Mouse (Mus musculus): ENCODE data around the gene Neil3.

The Neil3 gene

DNA sequence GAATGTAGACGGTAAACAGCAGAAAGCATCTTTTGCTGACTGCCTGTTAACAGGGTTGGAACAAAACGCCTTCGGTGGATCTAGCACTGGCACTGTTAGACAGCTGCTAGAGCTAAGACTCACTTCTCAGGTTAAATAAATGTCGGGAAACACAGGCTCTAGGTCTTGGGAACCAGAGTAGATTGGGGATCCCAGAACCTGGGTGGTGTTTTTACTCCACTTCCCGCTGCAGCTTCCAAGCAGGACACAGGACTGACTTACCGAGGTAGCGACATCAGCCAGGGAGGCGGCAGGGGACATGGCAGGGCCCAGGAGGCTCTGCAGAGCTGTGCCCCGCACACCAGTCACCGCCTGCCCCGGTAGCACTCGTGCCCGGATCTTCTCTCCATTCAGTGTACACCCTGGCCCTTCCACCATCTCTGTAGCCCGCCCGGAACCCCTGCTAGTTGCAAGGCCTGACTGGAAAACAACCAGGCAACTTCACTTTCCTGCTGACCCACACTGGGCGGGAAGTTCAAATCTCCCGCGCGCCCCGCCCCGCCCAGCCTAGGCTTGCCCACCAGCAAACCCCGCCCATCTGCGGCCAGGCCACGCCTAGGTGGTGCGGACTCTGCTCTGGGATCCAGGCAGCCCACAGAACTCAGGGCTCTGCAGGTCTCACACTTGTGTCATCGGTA is at the start of gene Neil3:
Gene Neil3 (minus strand): TSS at position 571 of the 677 bp plus-strand sequence.
- peak; percentile 59 for DNase-seq (ENCODE audit: low spot score)

- DNase-seq (ENCODE audit: low spot score) = no peak
Observed at GRCm38 (mm10) chr8:53680846-53681245, 42.0 kb upstream of the Neil3 start.

DNA sequence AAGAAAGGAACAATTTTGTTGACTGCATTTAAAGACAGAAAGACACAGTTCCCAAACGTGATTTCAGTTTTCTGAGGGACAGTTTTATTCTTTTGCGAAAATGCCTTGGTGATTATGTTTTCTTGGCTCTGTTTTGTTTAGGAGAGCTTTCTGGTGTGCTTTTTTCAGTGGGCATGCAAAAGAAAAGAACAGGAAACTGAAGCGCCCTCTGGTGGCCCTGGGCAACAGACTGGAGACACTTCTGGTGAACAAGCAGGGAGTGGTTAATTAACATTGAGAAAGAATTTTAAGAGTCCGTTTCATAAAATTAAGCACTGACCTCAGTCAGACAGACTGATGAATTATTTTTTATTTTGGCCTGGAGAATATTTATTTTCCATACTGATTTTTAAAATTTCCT is 25.1 kb upstream of the Neil3 start:
- peak; percentile 62 for DNase-seq (ENCODE audit: low spot score)

- no peak for DNase-seq (ENCODE audit: low spot score)
Observed at GRCm38 (mm10) chr8:53661436-53661835, 22.6 kb upstream of the Neil3 start.

- no peak for DNase-seq (ENCODE audit: low spot score)
Observed at GRCm38 (mm10) chr8:53630618-53631017, 8.2 kb downstream of the Neil3 start.

DNA sequence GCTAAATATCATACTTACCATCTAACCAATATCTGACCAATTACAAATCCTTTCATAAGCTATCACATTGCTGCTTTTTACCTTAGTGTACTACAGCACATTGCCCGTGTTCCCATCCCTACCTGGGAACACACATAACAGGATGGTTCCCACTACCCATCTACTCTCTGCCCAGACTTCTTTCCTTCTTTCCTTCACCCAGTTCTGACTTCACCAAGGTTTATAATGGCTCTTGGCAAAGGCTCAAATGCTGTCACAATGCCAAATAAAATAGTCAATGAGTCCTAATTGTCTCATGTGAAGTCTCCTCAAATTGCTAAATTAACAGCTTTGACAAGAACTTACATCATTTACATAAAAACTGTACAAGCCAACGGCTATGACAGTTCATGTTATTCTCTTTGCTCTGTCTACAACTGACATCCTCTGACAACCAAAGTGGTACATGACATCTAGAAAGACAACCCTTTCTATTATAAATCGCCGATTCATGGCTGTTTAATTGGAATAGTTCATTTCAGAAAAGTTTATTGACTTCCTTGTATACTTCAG is 9.9 kb downstream of the Neil3 start:
- DNase-seq (ENCODE audit: low spot score) = no peak

DNA sequence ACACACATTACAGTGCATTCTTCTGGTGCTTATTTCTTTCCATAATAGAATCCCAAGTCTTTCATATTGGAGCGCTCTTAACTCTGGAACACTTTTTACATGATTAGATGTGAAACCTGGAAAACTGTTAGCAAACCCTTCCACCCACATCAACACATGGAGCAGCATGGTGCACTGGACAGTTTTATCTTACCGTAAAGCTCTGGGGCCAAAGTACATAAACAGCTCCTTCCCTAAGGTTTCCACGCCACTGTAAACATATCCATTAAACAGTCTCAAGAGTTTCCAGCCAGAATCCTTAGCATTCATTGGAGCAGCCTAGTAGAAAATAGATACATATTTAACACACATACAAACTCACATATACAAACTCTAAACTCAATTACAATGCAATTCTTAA is 15.4 kb downstream of the Neil3 start:
- DNase-seq (ENCODE audit: low spot score) = no peak

GRCm38 (mm10) chr8:53619196-53619595 is 19.7 kb downstream of the Neil3 start:
- DNase-seq (ENCODE audit: low spot score) = no peak

GRCm38 (mm10) chr8:53614288-53614646 is 24.6 kb downstream of the Neil3 start:
- DNase-seq (ENCODE audit: low spot score) = no peak

- DNase-seq (ENCODE audit: low spot score) = no peak
Observed at GRCm38 (mm10) chr8:53613577-53614287, 25.1 kb downstream of the Neil3 start.

DNA sequence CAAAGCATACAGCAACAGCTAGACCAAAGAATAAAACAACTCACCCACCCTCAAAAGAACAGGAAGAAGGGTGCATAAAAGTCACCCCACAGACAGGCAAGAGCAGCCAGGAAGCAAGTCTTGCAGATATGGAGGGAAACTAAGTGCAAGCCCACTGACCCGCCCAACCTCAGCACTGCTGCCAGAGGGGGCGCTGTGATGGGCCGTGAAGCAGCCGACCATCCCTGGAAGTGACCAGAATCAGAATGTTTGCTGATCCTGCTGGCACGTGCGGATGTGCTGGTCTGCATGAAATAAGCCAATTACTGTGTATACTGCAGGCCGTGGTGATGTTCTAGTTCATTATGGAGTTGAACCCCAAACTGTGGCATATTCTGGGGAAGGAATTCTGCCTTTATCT is 26.6 kb downstream of the Neil3 start:
- no peak for DNase-seq (ENCODE audit: low spot score)

- DNase-seq (ENCODE audit: low spot score) = peak; percentile 62
Observed at GRCm38 (mm10) chr8:53607040-53607439, 31.8 kb downstream of the Neil3 start.

- no peak for DNase-seq (ENCODE audit: low spot score)
Observed at GRCm38 (mm10) chr8:53604906-53605305, 34.0 kb downstream of the Neil3 start.

DNA sequence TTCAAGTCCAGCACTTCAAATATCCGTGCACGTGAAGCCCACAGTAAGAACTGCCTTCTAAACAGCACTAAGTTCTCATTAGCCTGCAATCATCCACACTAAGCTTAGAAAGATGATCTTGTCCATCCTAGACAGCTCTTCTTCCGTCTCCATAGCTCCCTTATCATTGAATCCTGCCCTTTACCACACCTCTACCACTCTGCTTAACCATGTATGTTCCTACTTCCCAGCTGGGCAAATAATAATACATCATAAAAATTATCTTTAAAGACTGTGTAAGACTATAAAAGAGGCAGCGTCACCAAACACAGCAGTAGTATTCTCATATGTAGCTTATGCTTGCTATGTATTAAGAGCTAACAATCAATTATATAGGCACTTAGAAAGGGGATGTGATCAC is 35.2 kb downstream of the Neil3 start:
- DNase-seq (ENCODE audit: low spot score) = no peak

DNA sequence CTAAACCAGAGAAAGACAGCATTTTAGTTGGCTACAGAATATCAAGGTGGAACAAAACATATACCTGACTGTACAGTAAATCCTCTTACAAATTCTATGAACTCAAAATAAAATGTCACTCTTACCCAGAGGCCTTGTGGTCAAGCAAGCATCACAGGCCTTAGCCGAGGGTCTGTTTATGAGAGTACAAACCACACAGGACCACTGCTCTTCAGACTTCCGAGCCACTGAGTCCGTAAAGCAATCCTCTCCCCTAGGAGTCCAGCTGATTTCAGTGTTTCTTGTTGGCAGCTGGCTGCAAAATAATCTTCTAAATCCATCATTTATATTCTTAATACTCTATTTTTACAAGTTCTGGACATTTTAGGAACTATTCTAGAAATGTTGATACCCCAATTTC is 38.0 kb downstream of the Neil3 start:
- DNase-seq (ENCODE audit: low spot score) = no peak

DNA sequence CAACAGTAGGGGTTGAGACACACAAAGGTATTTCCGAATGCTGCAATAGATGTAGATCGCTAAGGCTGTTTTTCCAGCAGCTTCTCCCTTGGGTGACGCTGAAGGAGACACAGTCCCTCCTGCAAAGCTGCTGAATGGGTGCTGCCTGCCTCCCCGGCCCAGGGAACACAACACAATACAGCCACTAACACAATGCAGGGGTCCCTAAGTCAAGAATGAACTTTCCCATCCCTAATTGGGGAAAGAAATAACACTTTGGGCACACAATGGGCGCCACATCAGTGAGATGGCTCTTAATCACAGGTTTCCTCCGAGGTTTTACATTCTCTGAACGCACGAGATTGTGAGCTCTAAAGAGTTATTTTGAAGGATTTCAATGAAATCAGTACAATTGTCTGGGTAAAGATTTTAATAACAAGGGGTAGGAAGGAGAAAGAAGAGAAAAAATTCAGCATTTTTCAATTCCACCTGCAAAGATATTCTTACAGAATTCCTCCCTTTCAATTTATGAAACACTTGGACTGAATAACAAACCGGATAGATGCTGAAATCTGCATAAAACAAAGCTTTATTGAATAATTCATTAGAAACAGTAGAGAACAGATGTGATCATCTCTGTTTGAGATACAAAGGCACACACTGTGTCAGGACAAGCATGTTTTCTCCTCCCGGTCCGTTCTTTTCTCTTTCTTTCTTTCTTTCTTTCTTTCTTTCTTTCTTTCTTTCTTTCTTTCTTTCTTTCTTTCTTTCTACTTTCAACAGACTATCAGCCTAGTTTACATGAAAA is 38.6 kb downstream of the Neil3 start:
- no peak for DNase-seq (ENCODE audit: low spot score)

- DNase-seq (ENCODE audit: low spot score) = no peak
Observed at GRCm38 (mm10) chr8:53598101-53598500, 40.8 kb downstream of the Neil3 start.

DNA sequence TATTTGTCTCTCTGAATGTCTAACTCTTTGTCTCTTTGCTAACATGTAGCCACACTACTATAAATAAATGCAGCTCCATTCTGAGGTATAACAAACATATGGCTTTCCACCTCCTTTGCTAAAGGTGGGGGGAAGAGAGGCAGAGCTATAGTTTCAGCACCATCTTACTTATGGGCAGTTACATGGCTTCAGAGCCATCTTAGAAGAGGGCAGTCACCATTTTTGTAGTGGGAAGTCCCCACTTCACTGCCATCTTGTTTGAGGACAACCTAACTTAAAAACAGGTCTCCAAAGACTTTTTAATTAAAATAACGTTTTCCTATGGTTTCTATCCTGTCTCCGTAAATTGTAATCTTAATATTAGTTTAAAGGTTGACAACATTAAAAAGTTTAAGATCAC is 47.1 kb downstream of the Neil3 start:
- DNase-seq (ENCODE audit: low spot score) = no peak

- no peak for DNase-seq (ENCODE audit: low spot score)
Observed at GRCm38 (mm10) chr8:53573600-53573999, 65.3 kb downstream of the Neil3 start.

- DNase-seq (ENCODE audit: low spot score) = no peak
Observed at GRCm38 (mm10) chr8:53566223-53566622, 72.6 kb downstream of the Neil3 start.

GRCm38 (mm10) chr8:53562441-53563040 is 76.3 kb downstream of the Neil3 start:
- no peak for DNase-seq (ENCODE audit: low spot score)

- DNase-seq (ENCODE audit: low spot score) = no peak
Observed at GRCm38 (mm10) chr8:53539585-53539984, 99.3 kb downstream of the Neil3 start.

All from adipocyte (in vitro differentiated cells).